Mouse (Mus musculus): ENCODE results near the gene Tmem189.
A peak's percentile ranks its signal among the peaks of the same experiment; 100 is the strongest.
"Not testable (repeated sequence)": the region's sequence is repeated elsewhere in the genome, so short reads cannot be mapped to it uniquely, and the experiment has no call there.

Tmem189 gene

DNA sequence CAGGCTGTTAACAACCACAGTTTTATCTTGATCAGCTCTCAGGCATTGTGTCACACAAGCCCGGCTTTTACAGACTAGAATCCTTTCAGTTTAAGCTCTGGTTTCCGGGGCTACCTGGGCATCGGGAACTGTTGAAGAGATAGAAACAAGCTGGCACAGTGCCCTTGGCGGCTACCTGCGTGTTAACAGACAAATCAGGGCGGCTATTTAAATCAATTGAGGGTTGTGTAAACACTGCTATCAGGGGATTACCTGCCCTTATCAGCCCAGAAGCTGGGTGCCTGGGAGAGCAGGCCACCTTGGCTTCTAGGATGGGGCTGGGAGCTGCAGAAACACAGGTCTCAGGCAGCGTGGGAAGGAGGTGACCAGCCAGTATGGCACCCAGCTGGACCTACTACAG is 36.9 kb downstream of the Tmem189 start:
- no peak for DNase-seq (ENCODE audit: low spot score)

DNA sequence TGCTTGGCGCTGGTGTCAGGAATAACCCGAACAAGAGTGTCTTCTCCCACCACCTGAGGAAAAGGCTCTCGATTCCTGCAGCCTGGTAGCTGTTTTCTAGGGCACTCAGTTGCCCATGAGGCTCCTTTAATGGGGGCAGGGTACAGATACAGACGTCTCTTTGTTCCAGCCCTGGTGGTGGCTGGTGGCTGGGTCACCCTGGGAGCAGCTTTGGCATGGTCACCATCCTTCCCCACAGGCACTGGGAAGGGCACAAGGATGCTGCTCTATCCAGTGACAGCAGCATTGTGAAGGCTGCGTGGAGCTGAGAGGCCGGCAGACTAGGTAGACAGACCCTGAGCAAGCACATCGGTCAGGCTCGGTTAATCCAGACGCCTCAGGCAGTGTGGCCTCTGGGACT is 38.0 kb downstream of the Tmem189 start:
- peak; percentile 67 for DNase-seq (ENCODE audit: low spot score)

- no peak for DNase-seq (ENCODE audit: low spot score)
Measured at GRCm38 (mm10) chr2:167649290-167650032, 40.2 kb downstream of the Tmem189 start.

DNA sequence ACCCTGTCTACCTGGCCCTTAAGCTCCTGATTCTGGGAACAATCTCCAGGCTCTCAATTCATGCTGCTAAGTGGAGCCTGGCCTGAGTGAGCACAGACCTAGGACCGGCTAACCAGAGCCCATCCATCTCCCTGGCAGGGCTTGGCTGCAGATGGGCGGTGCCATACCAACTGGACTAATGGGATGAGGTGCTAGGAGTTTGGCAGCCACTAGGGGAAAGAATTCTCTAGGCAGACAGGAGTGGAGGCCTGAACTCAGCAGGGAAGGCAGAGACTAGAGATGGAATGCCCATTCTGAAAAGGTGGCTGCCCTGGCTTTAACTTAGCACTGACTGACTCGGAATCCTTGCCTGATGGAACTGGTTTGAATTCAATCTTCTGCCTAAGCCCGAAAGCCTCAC is 43.2 kb downstream of the Tmem189 start:
- DNase-seq (ENCODE audit: low spot score): no peak

GRCm38 (mm10) chr2:167643356-167644052 is 46.1 kb downstream of the Tmem189 start:
- not testable (repeated sequence) for DNase-seq (ENCODE audit: low spot score)

DNA sequence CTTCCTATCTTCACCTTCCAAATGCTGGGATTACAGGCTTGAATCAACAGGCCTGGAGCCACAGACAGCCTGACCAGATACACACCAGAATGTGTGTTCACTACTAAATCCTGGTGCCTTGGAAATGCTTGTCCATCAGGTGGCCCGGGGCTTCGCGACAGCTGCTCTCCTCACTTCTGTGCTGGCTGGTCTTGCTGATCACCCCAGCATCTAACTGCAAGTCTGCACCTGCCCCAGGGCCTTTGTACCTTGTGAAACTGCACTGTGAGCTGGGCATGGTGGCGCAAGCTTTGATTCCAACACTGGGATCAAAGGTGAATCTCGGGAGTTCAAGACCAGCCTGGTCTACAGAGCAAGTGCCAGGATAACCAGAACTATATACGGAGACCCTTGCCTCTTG is 47.5 kb downstream of the Tmem189 start:
- DNase-seq (ENCODE audit: low spot score): no peak

DNA sequence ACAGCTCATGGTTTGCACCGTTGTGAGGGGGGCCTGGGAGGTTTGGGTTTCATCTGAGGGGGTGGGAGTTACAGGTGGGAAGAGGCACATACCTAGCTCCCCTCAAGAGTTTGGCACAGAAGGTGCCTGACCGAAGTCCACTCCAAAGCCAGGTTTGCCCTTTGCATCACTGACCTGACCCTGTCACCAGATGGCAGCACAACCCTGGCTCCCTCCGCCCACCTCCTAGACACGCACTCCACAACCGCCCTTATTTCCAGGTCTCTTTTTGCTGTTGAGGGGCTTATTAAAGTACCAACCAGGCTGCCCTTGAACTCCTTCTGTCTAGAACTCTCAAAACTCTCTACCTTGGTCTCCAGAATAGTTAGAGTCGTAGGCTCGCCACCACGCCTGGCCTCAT is 48.3 kb downstream of the Tmem189 start:
- DNase-seq (ENCODE audit: low spot score): peak; percentile 60

- no peak for DNase-seq (ENCODE audit: low spot score)
Measured at GRCm38 (mm10) chr2:167640279-167640678, 49.3 kb downstream of the Tmem189 start.

- DNase-seq (ENCODE audit: low spot score): no peak
Measured at GRCm38 (mm10) chr2:167634865-167635512, 54.6 kb downstream of the Tmem189 start.

DNA sequence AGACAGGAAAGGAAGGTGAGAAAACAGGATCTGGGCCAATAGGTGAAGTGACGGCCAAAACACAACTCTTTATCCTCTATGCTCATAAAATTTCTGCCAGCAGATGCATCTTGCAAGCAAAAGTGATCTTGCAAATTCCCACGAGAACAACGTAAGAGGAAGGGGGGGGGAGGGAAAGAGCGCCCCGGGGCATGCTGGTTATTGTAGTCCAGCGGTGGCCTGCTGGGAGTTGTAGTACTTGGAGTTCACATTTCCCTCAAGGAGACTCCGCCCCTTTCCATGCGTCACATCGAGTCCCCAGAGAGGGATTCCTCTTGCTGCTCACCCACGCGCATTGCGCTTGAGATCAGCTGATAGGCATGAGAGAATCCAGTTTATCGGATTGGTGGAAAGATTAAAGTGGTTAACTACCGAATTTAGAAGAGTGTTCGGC is 55.3 kb downstream of the Tmem189 start:
- peak; percentile 98 for DNase-seq (ENCODE audit: low spot score)

DNA sequence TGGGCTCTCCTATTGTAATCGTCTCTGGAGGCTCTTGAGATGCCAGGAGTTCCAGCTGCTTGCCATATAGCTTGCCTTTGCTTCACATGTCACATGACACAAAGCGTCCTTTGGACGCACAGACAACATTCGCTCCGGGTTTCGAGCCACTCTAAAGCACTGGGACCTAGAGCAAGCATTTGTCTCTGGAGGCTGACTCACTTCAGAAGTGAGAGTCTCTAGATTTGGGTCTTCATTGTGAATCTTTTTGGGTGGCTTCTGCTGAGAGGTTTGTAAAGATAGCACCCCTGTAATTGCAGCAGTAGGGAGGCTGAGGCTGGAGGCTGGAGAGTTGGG is 56.1 kb downstream of the Tmem189 start:
- no peak for DNase-seq (ENCODE audit: low spot score)

GRCm38 (mm10) chr2:167632731-167633536 is 56.7 kb downstream of the Tmem189 start:
- DNase-seq (ENCODE audit: low spot score): no peak

DNA sequence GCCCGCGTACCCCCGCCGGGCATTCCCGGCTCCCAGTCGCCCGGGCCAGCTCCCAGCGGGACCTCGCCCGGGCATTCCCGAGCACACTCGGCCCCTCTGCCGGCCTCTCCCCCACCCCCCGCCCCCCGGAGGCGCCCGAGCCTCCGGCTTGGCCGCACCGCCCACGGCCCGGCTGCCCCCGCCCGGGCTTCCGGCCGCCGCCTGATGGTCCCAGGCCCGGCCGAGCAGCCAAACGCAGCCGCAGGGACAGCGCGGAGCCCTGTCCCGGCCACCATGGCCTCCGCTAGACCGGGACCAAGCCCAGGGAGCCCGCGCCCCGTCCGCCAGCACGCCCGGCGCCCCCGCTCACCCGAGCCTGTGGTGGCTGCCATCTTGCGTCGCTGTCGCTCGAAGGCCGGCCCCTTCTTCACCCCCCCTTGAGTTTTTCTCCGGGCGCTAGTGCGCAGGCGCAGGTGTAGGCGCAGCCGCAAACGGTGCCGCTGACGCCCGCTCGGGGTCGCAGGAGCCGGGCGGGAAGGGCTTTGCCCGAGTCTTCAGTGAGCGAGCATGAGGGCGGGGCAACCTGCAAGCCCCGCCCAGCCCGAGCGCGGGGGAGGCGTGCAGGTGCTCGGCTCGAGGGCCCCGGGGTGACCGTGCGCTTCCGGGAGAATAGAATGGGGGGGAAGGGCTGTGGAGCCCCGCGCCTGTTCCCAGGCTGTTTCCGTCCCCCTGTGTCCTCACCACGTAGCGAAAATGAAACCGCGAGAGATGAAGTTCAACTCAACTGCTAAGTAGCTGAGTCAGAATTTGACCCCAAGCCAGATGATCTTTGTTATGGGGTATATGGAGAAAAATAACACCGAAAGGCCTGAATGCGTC is 57.8 kb downstream of the Tmem189 start, which contains the start of gene Ube2v1:
Gene Ube2v1 (minus strand): TSS at position 505 of the 858 bp plus-strand sequence.
- peak; percentile 97 for DNase-seq (ENCODE audit: low spot score)

GRCm38 (mm10) chr2:167631181-167631590 is 58.4 kb downstream of the Tmem189 start:
- no peak for DNase-seq (ENCODE audit: low spot score)

DNA sequence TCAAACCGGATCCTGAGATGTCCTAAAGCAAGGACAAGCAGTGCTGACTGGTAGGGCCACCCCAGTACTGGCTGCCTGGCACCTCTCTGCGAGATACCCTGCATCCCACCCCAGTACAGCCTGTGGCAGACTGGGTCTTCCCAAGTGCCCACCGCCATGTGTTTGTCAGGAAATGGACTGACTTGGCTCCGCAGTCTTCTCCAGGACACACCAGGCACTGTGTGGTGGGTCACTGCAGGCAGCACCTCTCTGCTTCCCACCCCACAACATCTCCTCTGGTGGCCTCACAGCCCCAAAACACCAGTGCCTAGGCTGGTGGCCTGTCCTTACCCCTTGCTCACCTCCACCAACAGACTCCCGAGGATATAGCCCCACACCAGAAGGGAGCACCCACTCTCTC is 59.2 kb downstream of the Tmem189 start:
- no peak for DNase-seq (ENCODE audit: low spot score)

GRCm38 (mm10) chr2:167629665-167630209 is 59.9 kb downstream of the Tmem189 start:
- no peak for DNase-seq (ENCODE audit: low spot score)

- no peak for DNase-seq (ENCODE audit: low spot score)
Measured at GRCm38 (mm10) chr2:167628872-167629271, 60.8 kb downstream of the Tmem189 start.

- DNase-seq (ENCODE audit: low spot score): no peak
Measured at GRCm38 (mm10) chr2:167627019-167627418, 62.6 kb downstream of the Tmem189 start.

DNA sequence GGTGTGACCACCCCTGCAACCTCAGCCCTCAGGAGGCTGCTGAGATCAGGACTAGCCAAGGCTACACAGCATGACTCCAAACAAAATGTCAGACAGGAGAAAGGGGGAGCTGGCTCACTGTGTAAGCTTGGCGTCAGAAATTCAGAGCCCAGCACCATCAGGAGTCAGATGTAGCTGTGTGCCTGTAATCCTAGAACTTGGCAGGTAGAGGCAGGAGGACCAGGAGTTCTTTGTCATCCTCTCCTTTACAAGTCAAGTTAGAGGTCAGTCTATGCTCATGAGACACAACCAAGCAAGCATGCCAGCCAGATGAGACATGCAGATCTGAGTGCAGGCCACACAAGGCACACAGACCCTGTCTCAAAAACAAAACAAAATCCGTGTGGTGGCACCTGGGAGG is 64.0 kb downstream of the Tmem189 start:
- no peak for DNase-seq (ENCODE audit: low spot score)

- no peak for DNase-seq (ENCODE audit: low spot score)
Measured at GRCm38 (mm10) chr2:167624368-167625075, 65.1 kb downstream of the Tmem189 start.
